Mouse (Mus musculus): ENCODE data around the gene Slc45a2. TPM values are rescaled to one million over a fixed set of nuclear protein-coding genes. Genes with fewer than 3 reads are reported as not detected.

The Slc45a2 gene
- total and polyA plus RNA-seq, 3 experiments = not detected

- TF ChIP-seq EP300 (IDR thresholded peaks at IDR 0.05; ENCODE audit: insufficient read depth, low read depth, low read length) = no peak
- peak; percentile 42; the same call in 1 of the 2 replicates for TF ChIP-seq POLR2A (IDR thresholded peaks at IDR 0.05; ENCODE audit: insufficient read depth, low read depth, low read length)
- no peaks in the 10 kb centered on the region for H3K79me2 ChIP-seq (replicated peaks; ENCODE audit: control insufficient read depth, insufficient read depth, low read length)
- H3K27me3 ChIP-seq (ENCODE audit: control insufficient read depth, insufficient read depth, low read length) = no peaks in the 10 kb centered on the region
- peak within 1 kb of the TSS; percentile 47 for H3K4me3 ChIP-seq
- peak within 1 kb of the TSS; percentile 36 for H3K9ac ChIP-seq (ENCODE audit: low read depth, low read length)
- intact Hi-C loops (cut with DNase I) = loop anchor here (2.0 to 5.0 kb wide), 2 partner anchors 52 to 82 kb away; partner anchors contain the start of gene Amacr
- peak within 1 kb of the TSS; percentile 87 for H3K27ac ChIP-seq
- H3K4me1 ChIP-seq (ENCODE audit: control insufficient read depth, insufficient read depth, low read length) = peaks cover 2% of the 10 kb centered on the region; the same call in 1 of the 2 replicates
- peak; percentile 85 to 87 for DNase-seq
- H3K36me3 ChIP-seq (ENCODE audit: control insufficient read depth, insufficient read depth, low read length) = no peaks in the 10 kb centered on the region
- 2% methylated on average over 25 of the region's 25 CpGs for WGBS
Measured at GRCm38 (mm10) chr15:11064558-11065411, 64.3 kb downstream of the Slc45a2 start, which contains the start of gene Adamts12. Gene Adamts12, plus strand, starts transcription at chr15:11064790.

GRCm38 (mm10) chr15:11065528-11066171, 65.1 kb downstream of the Slc45a2 start:
- intact Hi-C loops (cut with DNase I) = loop anchor here (2.0 kb wide), 1 partner anchor 51 kb away; no protein-coding TSS in a partner anchor
- Histone ChIP-seq H3K36me3 (ENCODE audit: control insufficient read depth, insufficient read depth, low read length) (no peaks in the 10 kb centered on the region), H3K4me3 (peak overlapping the region; percentile 47), H3K27me3 (ENCODE audit: control insufficient read depth, insufficient read depth, low read length) (no peaks in the 10 kb centered on the region), H3K27ac (peak overlapping the region; percentile 87), H3K79me2 (replicated peaks; ENCODE audit: control insufficient read depth, insufficient read depth, low read length) (no peaks in the 10 kb centered on the region), H3K9ac (ENCODE audit: low read depth, low read length) (peak overlapping the region; percentile 56), H3K4me1 (ENCODE audit: control insufficient read depth, insufficient read depth, low read length) (peaks cover 2% of the 10 kb centered on the region; the same call in 1 of the 2 replicates)
- DNase-seq = peak in 1 of 2 experiments; percentile 25
- TF ChIP-seq POLR2A (IDR thresholded peaks at IDR 0.05; ENCODE audit: insufficient read depth, low read depth, low read length) (no peak), CTCF (IDR thresholded peaks at IDR 0.05) (no peak), EP300 (IDR thresholded peaks at IDR 0.05; ENCODE audit: insufficient read depth, low read depth, low read length) (no peak)
- WGBS = 8% methylated on average over 9 of the region's 9 CpGs

- H3K27ac ChIP-seq = peak overlapping the region; percentile 23; the same call in 1 of the 2 replicates
- no peak overlapping the region for H3K9ac ChIP-seq (ENCODE audit: low read depth, low read length)
- H3K36me3 ChIP-seq (ENCODE audit: control insufficient read depth, insufficient read depth, low read length) = no peaks in the 10 kb centered on the region
- no peak overlapping the region for H3K4me3 ChIP-seq
- no peaks in the 10 kb centered on the region for H3K79me2 ChIP-seq (replicated peaks; ENCODE audit: control insufficient read depth, insufficient read depth, low read length)
- no peak for TF ChIP-seq POLR2A (IDR thresholded peaks at IDR 0.05; ENCODE audit: insufficient read depth, low read depth, low read length)
- no peak for TF ChIP-seq CTCF (IDR thresholded peaks at IDR 0.05)
- no peak for TF ChIP-seq EP300 (IDR thresholded peaks at IDR 0.05; ENCODE audit: insufficient read depth, low read depth, low read length)
- intact Hi-C loops (cut with DNase I) = no loop called here
- peaks cover 2% of the 10 kb centered on the region; the same call in 1 of the 2 replicates for H3K4me1 ChIP-seq (ENCODE audit: control insufficient read depth, insufficient read depth, low read length)
- 37% methylated on average over 5 of the region's 5 CpGs for WGBS
- no peaks in the 10 kb centered on the region for H3K27me3 ChIP-seq (ENCODE audit: control insufficient read depth, insufficient read depth, low read length)
- no peak for DNase-seq
Measured at GRCm38 (mm10) chr15:11066299-11066698, 65.8 kb downstream of the Slc45a2 start.

- DNase-seq = no peak
- H3K9ac ChIP-seq (ENCODE audit: low read depth, low read length) = no peak overlapping the region
- peaks cover 2% of the 10 kb centered on the region; the same call in 1 of the 2 replicates for H3K4me1 ChIP-seq (ENCODE audit: control insufficient read depth, insufficient read depth, low read length)
- WGBS = 73% methylated on average over 7 of the region's 7 CpGs
- no peak overlapping the region for H3K4me3 ChIP-seq
- H3K27ac ChIP-seq = no peak overlapping the region
- TF ChIP-seq CTCF (IDR thresholded peaks at IDR 0.05) (no peak), EP300 (IDR thresholded peaks at IDR 0.05; ENCODE audit: insufficient read depth, low read depth, low read length) (no peak), POLR2A (IDR thresholded peaks at IDR 0.05; ENCODE audit: insufficient read depth, low read depth, low read length) (no peak)
- H3K27me3 ChIP-seq (ENCODE audit: control insufficient read depth, insufficient read depth, low read length) = no peaks in the 10 kb centered on the region
- intact Hi-C loops (cut with DNase I) = no loop called here
- no peaks in the 10 kb centered on the region for H3K36me3 ChIP-seq (ENCODE audit: control insufficient read depth, insufficient read depth, low read length)
- no peaks in the 10 kb centered on the region for H3K79me2 ChIP-seq (replicated peaks; ENCODE audit: control insufficient read depth, insufficient read depth, low read length)
Measured at GRCm38 (mm10) chr15:11067891-11068290, 67.4 kb downstream of the Slc45a2 start.

GRCm38 (mm10) chr15:11075726-11076361, 75.3 kb downstream of the Slc45a2 start:
- no peak for TF ChIP-seq EP300 (IDR thresholded peaks at IDR 0.05; ENCODE audit: insufficient read depth, low read depth, low read length)
- no peak for TF ChIP-seq CTCF (IDR thresholded peaks at IDR 0.05)
- TF ChIP-seq POLR2A (IDR thresholded peaks at IDR 0.05; ENCODE audit: insufficient read depth, low read depth, low read length) = no peak
- H3K4me1 ChIP-seq (ENCODE audit: control insufficient read depth, insufficient read depth, low read length) = no peaks in the 10 kb centered on the region
- H3K27ac ChIP-seq = no peak overlapping the region
- H3K79me2 ChIP-seq (replicated peaks; ENCODE audit: control insufficient read depth, insufficient read depth, low read length) = no peaks in the 10 kb centered on the region
- intact Hi-C loops (cut with DNase I) = no loop called here
- DNase-seq = no peak
- WGBS = 76% methylated on average over 3 of the region's 3 CpGs
- no peak overlapping the region for H3K9ac ChIP-seq (ENCODE audit: low read depth, low read length)
- no peak overlapping the region for H3K4me3 ChIP-seq
- H3K36me3 ChIP-seq (ENCODE audit: control insufficient read depth, insufficient read depth, low read length) = no peaks in the 10 kb centered on the region
- no peaks in the 10 kb centered on the region for H3K27me3 ChIP-seq (ENCODE audit: control insufficient read depth, insufficient read depth, low read length)

Other genes starting within 250 kb of the Slc45a2 start
- gene C1qtnf3, start 48.4 kb upstream of the Slc45a2 start, total RNA-seq (2021) = not detected
- gene C1qtnf3, start 48.4 kb upstream of the Slc45a2 start, polyA plus RNA-seq (2012; rRNA removed) = 0.12 and 0.27 TPM in 2 replicates
- 10 to 100 TPM; 34.0 to 37.8 TPM for gene Amacr, start 19.0 kb upstream of the Slc45a2 start, total RNA-seq (2021)
- 18.7 and 31.5 TPM in 2 replicates for gene Amacr, start 19.0 kb upstream of the Slc45a2 start, polyA plus RNA-seq (2012; rRNA removed)
- gene Rxfp3, start 37.3 kb downstream of the Slc45a2 start, total RNA-seq (2021) = under 1 TPM; 0.05 to 0.09 TPM
- gene Rxfp3, start 37.3 kb downstream of the Slc45a2 start, polyA plus RNA-seq (2012; rRNA removed) = 0.06 and 0.08 TPM in 2 replicates
- 1 to 10 TPM; 1.3 to 2.7 TPM for gene Adamts12, start 64.1 kb downstream of the Slc45a2 start, total RNA-seq (2021)
- 0.64 and 1.7 TPM in 2 replicates for gene Adamts12, start 64.1 kb downstream of the Slc45a2 start, polyA plus RNA-seq (2012; rRNA removed)